Mouse (Mus musculus): Measurements from ENCODE around the gene Car14.

Gene Car14

DNA sequence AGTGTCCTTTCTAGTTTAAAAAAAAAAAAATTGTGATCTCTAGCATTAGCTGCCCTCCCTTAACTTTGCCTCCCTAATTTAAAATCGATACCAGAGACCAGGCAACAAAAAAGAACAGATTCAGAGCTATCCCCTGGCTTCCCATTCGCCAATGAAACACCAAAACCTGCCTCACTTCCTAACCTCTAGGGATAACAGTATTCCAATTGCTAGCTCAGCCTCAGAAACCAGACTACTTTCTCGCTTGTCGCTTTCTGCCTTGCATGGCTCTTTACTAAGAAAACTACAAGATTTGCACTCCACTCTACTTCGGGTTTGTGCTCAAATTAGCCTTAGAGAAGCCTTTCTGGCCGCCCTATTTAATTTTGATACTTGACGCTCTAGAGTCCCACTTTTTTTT is 48.4 kb downstream of the Car14 start:
- DNase-seq (ENCODE audit: low read depth, low spot score): no peak

DNA sequence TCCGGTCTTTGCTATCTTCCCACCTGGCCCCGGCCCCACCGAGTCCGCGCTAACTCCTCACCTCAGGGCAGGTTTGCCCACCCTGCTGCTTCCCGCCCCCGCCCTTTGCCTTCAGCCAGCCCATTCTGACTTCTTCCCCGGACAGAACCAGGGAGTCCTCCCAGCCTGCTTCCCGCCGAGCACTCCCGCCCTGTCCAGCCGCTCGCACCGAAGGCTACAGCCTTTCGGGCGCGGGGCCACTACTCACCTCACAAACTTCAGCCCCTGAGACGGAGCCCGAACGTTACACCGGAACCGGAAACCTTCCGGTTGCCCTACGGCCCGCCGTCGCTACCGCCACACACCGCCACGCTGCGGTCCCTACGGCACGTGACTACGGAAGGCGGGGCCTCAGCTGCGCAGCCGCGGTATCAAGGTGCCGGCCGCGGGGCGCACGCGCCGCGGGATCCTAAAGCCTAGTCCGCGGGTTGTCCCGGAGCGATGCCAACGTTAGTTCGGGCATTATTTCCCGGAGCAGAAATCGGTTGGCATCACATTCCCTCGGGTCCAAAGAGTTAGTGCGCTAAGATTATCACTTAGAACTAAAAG is 48.9 kb downstream of the Car14 start, which contains the start of gene Prpf3:
Gene Prpf3 (minus strand): TSS at position 384 of the 588 bp plus-strand sequence.
- DNase-seq (ENCODE audit: low read depth, low spot score): peak; percentile 92

DNA sequence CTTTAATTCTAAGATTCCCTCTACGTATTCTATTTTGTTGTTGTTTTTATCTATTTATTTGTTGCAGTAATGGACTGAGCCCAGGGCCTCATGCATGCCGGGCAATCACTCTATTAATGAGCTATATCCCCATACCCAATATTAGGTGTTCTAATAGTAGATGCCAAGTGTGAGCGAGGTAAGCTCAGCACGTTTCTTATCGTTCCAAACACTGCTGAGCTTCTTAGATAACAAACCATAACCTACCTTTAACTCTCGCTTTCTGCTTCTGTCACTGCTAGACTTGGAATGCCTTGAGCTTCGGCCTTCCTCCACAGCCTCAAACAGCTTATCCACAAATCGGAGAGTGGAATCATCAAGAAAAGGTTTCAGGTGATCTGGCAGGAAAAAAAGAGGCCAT is 53.2 kb downstream of the Car14 start:
- DNase-seq (ENCODE audit: low read depth, low spot score): no peak

DNA sequence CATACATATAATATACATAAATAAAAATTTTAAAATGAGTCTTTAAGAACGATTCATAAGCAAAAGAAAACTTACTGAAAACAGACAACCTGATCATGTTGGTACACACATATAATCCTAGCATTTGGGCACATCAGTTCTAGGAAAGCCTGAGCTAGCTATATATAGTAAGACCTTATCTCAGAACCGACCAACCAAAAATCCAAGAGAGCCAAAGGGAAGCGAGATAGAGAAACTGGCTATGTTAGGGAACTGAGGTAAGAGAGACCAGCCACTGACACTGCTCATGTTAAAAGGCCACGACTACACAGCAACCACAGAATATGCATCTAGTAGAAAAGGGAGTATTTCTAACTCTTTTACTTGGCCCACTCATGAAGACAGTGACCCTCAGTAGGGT is 53.9 kb downstream of the Car14 start:
- DNase-seq (ENCODE audit: low read depth, low spot score): no peak

Measured in skeletal muscle tissue, adult 2 months (tissue).